Mouse (Mus musculus): ENCODE results near the gene Cap2.

Gene Cap2

DNA sequence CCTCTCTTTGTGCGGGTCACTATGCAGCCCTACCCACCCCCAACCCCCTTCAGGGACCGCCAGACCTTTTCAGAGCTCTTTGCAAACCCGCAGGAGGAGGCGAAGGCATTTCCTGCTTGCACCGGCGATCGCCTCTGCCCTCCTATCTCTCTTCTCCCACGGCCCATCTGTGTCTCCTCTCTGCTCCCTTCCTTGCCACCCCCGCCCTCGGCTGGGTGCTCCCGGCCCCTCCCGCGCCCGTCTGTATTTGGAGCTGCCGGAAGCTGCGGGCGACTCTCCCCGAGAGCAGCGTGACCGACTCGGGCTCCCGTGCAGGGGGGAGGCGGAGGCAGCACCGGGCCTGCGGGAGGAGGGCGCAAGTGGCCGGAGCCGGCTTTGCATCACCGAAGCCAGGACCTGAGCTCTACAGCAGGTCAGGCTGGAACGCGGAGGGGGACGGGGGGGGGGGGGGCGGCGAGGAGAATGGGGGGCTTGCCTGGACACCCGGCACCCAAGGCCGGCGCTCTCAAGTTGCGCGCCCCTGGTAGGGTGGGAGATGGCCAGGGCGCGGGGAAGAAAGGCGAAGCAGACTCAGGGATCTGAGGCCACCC is at the start of gene Cap2:
Cap2 (plus strand) TSS at position 49 of the 590 bp plus-strand sequence.
- in situ Hi-C loops (cut with MboI, MseI): loop anchor here (10.0 kb wide), 1 partner anchor 163 kb away; the partner anchor contains the start of gene Fam8a1

DNA sequence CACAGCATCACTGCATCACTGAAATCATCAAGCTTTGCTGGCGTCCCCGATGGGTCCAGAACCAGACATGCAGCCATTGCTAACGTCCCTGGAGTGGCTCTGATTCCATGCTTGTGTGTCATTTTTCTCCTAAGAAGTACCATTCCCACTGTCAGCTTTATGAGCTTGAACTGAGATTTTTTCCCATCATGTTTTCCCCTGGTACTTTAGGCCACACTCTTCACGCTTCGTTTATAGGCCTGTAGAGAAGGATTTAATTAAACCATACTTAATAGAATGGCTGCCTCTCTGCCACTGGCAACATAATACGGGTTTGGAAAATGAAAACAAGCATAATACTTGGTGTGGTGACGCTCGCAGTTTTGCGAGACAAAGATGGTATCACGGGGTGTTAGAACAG is 42.1 kb upstream of the Cap2 start:
- in situ Hi-C loops (cut with MboI, MseI): no loop called here

DNA sequence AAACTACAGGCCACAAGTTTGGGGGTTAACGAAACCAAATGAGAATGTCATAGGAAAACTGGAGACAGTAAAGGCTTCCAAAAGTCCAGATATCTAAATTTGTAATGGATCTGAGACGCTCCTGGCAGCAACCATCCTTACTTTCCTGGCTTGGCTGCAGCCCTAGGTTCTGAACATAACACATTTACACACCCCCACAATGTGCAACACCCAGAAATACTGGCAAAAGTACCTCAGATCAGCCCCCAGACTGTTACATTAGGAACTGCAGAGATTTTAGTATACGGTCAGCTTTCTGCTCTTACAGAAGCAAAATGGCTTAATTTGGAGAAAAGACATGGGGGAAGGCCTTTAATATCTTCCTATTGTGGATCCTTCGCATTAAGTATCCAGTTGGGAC is 39.4 kb upstream of the Cap2 start:
- in situ Hi-C loops (cut with MboI, MseI): no loop called here

DNA sequence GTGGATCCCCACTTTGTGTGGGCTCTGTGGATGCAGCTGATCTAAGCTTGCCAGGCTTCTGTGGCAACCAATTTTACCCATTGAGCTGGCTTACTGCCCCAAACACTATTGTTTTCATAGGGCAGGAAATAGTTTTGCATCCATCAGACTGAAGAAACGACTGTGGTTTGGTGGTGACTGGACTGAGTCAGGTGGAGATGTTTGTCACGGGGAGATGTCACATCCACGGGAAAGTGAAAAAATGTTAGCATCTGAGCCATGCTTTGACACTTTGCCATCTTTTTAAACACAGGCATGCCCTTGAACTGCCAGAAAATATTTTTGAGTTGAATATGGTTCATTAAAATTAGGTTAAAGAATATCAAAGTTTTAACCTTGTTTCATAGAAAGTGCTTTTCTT is 37.9 kb upstream of the Cap2 start:
- in situ Hi-C loops (cut with MboI, MseI): no loop called here

DNA sequence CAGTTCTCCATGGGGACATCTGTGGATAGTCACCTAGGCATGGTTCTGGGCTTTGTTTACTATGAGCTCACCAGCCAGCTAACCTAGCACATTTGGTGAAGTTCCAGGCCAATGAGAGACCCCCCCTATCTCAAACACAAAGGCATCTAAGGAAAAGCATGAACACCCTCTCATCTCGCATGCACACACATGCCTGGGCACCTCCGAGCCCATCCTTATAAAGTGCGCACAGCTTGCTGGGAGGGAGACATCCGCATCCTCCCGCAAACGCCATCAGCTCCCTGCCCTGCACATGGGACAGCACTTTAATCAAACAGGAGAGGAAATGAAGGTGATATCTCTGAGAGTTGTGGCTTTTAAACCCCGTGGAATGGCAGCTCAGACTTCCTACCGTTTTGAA is 33.4 kb upstream of the Cap2 start:
- in situ Hi-C loops (cut with MboI, MseI): no loop called here

DNA sequence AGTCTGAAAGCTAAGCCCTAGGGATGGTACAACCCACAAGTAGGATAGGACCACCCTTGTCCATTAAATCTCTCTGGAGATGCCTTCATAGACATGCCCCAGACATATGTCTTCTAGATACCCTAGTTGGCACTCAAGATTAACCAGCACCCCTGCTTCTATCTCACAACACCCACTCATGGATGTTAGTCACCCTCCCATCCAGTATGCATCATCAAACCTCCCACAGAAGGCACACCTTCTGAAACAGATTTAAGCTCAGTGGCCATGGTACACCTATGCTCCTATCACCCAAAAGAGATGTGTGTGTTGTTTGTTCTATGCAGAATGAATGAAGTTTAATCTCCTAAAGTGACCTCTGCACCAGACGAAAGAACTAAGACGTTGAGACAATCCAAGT is 32.1 kb upstream of the Cap2 start:
- in situ Hi-C loops (cut with MboI, MseI): no loop called here

DNA sequence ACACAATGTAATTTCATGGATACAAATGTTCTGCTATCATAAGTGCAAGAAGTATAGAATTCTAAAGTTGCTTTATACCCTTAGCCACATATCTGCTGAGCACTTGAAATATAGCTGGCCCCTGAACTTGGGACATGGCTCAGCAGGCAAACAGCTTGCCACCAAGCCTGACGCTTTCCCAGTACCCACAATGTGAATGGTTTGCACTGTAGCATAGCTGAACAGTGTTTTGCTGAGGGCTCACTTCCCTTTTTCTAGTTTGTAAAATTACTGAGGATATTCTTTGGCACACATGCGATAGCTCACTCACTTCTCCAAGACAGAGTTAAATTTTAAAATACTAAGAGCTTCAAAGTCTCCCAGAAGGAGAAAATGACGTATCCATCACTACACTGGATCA is 20.4 kb upstream of the Cap2 start:
- in situ Hi-C loops (cut with MboI, MseI): no loop called here

DNA sequence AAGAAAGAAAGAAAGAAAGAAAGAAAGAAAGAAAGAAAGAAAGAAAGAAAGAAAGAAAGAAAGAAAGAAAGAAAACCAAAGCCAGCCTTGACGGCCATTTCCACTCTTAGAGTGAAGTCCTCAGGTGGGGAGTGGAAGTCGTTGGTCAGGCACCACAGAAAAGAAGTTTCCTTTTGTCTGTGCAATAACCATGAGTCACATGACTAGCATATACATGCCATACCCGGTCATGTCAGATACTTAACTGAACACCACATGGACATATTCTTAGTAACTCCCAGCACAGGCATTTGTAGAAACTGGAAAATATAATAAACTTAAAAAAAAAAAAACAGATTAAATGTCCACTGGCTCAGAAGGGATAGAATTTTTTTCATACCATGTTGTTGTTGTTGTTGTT is 16.0 kb upstream of the Cap2 start:
- in situ Hi-C loops (cut with MboI, MseI): no loop called here

DNA sequence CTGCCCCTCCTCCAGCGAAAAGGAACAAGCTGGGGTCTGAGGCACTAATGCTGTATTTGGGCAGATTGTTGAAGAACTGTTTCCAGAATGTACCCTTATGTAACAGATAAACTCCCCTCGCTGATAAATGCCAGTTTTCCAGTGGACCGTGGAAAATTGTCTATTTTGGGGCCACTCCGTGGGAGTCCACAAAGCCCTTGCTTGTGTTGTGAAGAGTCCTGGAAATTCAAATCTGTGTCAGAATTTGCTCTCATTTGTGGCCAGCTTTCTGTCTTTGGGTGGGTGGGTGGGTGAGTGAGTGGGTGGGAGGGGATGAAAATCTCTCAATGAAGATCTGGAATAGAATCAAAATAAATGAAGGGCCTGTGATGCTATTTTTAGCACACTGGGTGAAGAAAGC is 13.5 kb upstream of the Cap2 start:
- in situ Hi-C loops (cut with MboI, MseI): no loop called here

DNA sequence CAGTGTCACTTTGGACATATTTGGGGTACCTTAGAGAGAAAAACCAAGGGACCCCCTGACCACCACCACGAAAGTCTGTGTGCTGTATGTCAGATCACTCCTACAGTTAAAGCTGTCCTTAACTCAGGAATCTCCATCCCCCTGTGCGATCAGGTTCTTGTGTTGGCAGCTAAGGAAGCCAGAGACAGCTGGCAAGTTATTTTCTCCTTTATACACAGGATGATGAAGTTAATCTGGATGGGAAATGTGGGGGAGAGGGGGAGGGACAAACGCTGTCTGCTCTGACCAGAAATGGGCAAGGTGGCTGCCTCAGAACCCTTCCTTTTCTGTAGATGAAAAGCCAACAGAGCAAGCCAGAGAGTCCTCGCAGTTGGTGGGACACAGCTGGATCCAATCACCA is 11.0 kb upstream of the Cap2 start:
- in situ Hi-C loops (cut with MboI, MseI): no loop called here

DNA sequence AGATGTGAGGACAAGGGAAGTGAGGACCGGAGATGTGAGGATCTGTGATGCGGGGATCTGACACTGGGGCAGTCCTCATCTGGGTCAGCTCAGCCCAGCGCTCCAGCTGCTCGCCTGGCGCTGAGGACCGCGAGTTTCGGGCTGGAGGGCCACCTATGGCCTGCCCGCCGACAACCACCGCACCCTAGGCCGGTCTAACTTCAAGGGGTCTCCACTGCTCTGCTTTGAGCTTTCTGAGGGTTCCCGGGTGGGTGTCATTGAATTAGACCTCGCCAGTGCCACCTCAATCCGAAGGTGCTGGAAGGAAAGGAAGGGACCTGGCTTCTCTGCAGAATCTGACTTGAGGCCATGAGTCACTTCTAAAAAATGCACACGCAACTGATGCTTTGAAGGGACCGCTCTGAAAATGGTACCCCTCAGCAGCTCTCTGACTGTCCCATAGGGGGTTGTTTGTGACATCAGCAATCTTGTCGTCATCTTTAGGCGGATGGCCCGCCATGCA is 793 bp downstream of the Cap2 start:
- in situ Hi-C loops (cut with MboI, MseI): loop anchor here (10.0 kb wide), 1 partner anchor 162 kb away; the partner anchor contains the start of gene Fam8a1

DNA sequence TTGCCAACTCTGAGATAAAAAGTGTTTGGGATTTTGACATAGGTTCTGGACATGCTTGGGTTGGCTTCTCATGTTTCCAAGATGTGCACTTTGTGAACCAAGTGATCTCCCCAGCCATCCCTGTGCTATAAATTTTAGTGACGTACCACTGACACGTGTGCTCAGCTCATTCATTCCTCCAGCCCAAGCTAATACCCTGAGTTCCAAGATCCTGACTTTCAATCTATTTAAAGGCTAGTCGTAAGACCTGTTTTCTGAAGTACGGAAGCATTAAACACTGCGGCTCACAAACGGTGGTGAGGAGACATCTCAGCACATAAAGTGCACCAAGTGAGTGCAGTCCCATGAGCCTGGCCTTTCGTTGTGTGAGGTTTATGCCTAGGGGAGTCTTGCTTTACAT is 6.3 kb downstream of the Cap2 start:
- in situ Hi-C loops (cut with MboI, MseI): loop anchor here (10.0 kb wide), 1 partner anchor 157 kb away; the partner anchor contains the start of gene Fam8a1

DNA sequence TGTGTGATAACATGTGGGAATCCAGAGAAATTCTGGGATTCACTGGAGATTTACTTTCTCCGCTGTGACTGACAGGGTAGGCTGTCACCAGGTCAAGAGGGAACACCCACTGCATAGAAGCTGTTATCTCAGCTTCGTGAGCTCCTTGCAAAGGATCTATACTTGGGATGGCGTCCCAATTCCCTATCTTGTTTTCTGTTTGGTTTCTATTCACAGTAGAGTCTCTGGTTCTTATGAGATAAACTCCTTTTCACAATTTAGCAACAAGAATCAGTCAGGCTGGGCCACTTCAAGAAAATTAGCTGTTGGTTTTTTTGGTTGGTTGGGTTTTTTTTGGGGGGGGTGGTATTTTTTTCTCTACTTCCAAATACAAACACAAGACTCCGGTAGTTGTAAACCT is 7.2 kb downstream of the Cap2 start:
- in situ Hi-C loops (cut with MboI, MseI): loop anchor here (10.0 kb wide), 1 partner anchor 156 kb away; the partner anchor contains the start of gene Fam8a1

DNA sequence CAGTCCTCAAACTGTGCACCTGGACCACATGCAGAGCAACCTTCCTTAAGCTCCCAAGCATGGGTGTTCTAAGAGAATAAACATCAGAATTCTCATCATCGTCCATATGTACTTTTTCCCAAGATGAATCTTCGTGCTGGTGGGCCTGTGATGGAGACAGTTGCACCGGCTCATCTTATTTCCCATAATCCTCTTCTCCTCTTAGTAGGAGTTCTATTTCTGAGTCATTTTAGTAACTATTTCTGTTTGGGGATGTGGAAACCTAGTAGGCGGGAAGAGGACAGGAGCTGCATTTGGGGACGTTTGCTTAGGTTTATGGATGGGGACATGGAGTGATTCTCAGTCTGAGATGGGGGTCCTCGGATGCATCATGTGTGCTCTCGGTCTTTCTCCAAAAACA is 8.8 kb downstream of the Cap2 start:
- in situ Hi-C loops (cut with MboI, MseI): no loop called here

DNA sequence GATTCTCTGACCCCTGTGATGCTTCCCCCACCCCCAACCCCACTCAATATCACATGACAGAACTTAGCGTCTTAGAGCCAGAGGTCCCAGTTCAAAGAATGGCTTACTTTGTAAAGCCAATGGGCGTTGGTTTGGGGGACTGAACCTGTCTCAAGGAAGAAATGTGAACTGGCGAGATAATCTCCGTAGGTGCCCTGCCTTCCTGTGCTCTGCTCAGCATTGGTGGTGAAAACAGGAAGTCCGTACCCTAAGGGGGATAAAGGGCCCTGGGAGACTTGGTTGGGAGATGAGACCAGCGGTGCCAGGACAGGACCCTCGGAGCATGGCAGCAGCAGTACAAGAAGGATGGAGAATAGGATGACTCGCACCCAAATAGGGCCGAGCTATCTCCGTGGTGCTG is 12.8 kb downstream of the Cap2 start:
- in situ Hi-C loops (cut with MboI, MseI): no loop called here

DNA sequence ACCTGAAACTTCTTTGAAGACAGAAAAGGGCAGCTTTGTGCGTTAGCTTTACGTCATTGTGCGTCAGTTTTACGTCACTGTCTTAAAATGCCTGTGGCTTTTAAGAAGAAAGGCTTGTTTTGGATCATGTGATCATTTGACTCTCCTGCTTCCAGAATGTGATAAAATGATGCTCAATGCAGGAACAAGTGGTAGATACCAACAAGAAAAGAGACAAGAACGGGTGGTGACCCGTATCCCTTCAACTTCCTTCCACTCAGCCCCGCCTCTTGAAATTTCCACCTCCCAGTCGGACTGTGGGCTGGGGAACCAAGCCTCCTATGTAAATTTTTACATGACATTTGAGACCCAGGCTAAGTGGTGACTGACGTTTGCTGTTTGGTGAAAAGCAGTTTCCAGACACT is 13.5 kb downstream of the Cap2 start:
- in situ Hi-C loops (cut with MboI, MseI): no loop called here

DNA sequence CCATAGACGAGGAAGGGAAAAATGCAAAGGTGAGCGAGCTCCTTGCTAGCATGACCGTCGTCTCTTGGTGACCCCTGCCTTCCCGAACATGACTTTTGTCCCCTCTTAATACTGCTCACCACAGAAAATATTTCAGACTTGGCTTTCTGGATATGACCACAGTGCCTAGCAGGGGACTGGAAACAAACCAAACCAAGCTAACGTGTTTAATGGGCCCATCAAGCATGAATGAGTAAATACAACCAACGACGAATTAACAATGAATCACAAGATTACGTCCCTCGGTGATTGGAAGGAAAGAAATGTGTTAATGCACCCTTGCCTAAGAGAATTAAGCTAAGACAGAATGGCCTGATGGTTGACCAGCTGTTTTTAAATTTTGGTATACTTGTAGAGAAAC is 13.9 kb downstream of the Cap2 start:
- in situ Hi-C loops (cut with MboI, MseI): no loop called here

DNA sequence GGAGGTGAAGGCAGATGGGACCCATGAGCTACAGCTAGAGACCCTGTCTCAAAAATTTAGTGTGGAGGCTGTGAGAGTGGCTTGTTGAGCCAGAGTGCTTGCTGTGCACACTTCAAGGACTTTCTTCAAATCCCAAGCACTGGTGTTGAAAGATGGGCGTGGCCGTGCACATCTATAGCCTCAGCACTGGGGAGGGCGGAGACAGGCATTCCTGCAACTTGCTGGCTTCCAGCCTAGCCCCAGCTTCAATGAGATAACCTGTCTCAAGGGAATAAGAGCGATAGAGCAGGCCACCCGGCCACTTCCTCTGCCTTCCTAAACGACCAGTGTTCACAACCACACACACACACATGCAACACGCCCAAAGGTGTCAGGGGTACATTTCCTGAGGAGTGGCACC is 14.5 kb downstream of the Cap2 start:
- in situ Hi-C loops (cut with MboI, MseI): no loop called here

DNA sequence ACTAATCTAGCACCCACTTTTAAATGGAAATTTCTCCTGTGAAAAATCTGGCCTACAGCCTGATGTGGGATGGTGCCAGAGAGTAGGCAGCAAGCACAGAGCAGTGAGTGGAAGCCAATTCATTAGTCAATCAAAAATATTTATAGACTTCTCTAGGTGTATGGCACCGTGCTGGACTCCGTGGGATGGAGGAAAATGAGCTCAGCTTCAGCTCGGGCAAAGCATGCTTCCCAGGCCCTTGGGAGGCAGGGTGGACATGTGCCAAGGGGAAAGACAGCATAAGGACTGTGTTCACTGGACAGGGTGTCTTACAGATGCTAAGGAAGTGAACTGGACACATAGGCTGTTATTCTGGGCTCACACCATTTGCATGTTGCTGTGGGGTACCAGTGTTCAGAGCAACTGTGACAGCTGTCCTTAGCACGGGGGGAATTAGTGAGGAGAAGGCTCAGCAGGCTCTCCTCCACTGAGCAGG is 15.6 kb downstream of the Cap2 start:
- in situ Hi-C loops (cut with MboI, MseI): no loop called here

DNA sequence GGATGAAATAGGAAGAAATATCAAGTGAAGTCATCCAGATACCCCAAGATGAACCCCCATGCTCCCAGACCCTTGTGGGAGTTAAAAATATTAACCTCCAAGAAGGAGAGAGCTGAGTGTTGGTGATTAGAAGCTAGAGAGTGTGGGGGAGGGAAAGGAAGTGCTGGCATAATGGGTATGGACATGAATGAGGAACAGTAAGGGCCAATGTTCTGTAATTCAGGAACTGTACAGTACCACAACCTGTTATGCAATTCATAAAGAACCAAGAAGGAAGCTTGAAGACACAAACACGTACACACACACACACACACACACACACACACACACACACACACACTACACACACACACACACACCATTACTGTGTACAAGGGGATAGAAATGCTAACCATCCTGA is 19.8 kb downstream of the Cap2 start:
- in situ Hi-C loops (cut with MboI, MseI): no loop called here

DNA sequence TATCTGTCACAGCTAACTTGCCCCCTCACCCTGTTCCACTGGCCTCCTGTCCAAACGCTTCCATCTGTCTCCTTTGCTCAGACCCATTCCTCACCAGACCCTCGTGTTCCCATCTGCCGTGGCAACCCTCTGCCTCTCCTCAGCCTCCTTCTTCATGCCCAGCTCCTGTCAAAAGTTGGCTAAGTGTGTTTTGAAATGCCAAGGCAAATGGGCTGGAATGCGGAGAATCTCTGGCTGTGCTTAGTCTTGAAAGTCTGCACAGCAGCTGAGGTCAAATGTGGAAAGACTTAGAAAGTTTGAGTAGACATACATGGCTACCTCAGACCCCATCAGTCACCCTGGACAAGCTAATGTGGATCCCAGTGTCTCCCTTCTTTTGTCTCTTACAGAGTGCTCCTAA is 21.1 kb downstream of the Cap2 start:
- in situ Hi-C loops (cut with MboI, MseI): no loop called here

DNA sequence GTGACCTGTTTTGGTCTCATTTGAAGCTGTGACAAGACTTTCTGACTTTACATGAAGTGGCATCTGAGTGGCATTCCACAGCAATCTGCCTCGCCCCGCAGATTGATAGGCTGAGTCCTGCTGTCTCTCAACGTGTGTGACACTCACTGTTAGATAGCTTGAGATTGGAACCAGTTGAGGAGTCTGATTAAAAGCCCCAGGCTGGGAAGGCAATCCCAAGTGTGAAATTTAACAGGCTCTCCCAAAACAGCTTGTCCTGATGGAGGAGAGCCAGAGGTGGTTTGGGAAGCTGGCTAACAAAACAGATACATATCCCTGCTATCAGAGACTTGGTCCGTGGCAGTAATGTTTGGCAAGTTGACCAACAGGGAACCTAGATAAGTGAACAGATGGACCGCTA is 21.6 kb downstream of the Cap2 start:
- in situ Hi-C loops (cut with MboI, MseI): no loop called here

DNA sequence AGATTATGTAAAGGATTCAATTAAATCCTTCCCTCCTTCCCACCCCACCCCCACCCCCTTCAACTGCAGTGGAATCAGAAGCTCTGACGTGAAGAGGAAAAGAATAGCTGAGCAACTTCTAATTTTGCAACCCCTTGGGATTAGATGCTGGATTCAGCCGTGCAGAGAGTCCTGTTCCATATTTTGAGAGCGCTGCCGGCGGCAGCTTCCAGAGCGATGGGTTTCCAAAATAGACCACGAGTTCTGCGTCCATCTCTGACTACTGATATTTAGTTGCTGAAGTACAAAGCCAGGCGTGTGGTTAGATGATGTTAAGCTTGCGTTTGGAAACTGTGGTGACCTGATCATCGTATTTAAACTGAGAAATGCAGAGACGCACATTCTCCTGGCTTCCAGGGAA is 22.1 kb downstream of the Cap2 start:
- in situ Hi-C loops (cut with MboI, MseI): no loop called here
